Mouse (Mus musculus): ENCODE measurements around the gene P3h1. TPM values are rescaled to one million over a fixed set of nuclear protein-coding genes. Genes with fewer than 3 reads are reported as not detected.

The P3h1 gene
- polyA plus RNA-seq, 1 experiment from 2014 or later, result 12.2 TPM

DNA sequence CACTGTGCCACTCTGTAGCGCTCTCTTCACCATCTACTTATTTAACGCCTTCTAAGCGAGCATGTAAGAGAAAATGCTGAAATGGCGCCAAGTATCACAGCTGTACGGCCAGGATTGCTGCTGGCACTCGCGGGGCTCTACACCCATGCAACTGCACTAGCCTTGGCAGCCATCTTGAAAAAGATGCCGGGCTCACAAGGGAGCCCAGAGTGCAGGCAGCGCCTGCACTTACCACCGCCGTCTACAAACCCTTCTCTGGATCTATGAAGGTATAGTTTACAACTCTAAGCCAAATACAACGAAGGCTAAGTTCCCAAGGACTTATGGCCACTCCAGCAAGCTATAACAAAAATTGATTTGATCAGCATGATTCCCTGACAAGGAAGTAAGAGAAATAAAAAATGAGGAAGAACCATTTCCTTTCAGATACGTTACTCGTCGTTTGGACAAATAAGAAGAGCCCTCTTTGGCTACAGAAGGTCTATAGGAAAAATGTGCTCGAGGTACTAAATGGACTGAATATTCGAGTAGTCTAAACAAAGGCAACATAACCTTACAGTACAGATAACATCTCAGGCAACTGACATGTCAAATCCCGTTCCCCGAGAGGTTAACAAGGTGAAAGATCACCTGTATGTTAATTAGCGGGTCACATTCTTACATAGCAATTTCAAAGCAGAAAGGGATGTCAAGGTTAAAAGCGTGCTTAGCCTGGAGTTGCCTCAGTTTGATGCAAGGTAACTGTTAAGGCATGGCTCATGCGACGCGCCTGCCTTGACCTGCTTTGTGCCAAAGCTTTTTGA, 60.3 kb downstream of the P3h1 start:
- Histone ChIP-seq H3K27me3 (no peaks in the 10 kb centered on the region), H3K4me3 (peak overlapping the region; percentile 96), H3K9ac (peak overlapping the region; percentile 92), H3K4me2 (peak overlapping the region; percentile 83), H3K27ac (peak overlapping the region; percentile 91), H3K36me3 (peaks cover 3% of the 10 kb centered on the region; the same call in 1 of the 2 replicates), H3K9me3 (no peaks in the 10 kb centered on the region), H3K4me1 (replicated peaks) (peaks cover 41% of the 10 kb centered on the region)
- 2% methylated on average over 24 of the region's 24 CpGs for WGBS
- ATAC-seq (ENCODE audit: low FRiP score), result no peak

DNA sequence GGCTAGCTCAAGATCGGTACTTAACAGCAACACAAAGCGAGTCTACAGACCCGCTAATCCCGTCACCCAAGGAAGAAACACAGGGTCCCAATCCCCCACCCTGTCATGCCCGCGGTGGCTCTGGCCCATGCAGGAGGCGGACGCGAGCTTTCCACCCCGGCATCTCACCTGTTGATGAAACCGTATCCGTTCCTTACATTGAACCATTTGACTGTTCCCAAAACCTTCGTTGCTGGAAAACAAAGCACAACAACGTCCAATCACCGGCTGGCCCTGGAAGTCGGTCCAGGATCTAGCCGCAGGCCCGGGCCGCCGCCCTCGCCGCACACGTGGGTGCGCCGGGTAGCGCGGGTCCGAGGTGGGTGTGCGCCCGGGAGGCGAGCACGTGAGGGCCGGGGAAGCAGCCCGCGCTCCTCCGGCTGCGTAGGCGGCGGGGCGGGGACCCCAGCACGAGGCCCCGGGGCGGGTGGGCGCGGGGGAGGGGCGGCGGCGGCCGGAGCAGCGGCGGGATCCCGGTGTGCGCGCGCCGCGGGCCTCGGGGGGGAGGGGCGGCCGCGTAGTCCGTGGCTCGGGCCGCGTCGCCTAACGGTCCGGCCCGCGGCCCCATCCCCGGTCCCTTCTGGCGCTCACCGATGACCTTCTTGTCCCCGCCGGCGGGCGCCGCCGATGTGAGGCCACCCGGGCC, 61.0 kb downstream of the P3h1 start:
- Histone ChIP-seq H3K4me2 (peak overlapping the region; percentile 83), H3K27ac (peak overlapping the region; percentile 91), H3K27me3 (no peaks in the 10 kb centered on the region), H3K9ac (peak overlapping the region; percentile 92), H3K4me3 (peak overlapping the region; percentile 96), H3K36me3 (peaks cover 2% of the 10 kb centered on the region; the same call in 1 of the 2 replicates), H3K4me1 (replicated peaks) (peaks cover 39% of the 10 kb centered on the region), H3K9me3 (no peaks in the 10 kb centered on the region)
- peak; percentile 29 for ATAC-seq (ENCODE audit: low FRiP score)
- WGBS, result under 1% methylated on average over 38 of the region's 80 CpGs

DNA sequence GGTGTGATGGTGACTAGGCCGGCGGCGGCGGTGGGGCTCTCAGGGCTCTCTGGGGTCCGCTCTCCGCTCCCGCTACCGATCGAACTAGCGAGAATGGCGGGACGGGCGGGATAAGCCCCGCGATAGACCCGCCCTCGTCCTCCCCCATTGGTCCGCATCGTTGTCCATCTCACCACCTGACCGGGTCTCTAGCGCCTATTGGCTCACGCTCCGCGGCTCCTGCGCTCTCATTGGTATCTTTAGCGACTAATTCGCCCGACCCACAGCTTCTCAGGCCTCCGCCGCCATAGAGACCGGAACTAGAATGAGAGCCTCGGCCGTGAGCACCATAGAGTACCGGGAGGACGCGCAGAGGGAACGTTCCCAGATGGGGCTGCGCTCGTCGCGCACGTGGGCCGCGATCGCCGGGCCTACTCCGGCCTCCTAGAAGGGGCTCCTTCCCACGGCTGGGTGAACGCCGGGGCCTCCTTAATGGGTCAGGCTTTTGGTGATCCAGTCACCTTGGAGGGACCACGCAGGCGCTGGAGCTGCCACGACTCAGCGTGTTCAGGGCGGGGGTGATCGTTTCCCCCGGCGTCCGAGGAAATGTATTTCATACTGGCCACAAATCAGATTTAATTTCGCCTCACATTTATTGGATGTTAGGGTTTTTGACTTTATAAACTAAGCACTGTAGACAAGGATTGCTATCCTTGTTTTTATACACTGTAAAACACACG, 61.9 kb downstream of the P3h1 start, which contains the start of gene Ybx1:
Gene Ybx1 (minus strand): TSS at position 190 of the 719 bp plus-strand sequence.
- H3K4me3 ChIP-seq, result peak within 1 kb of the TSS; percentile 96
- peak; percentile 99 for ATAC-seq (ENCODE audit: low FRiP score)
- peak within 1 kb of the TSS; percentile 96 for H3K27ac ChIP-seq
- no peaks in the 10 kb centered on the region for H3K27me3 ChIP-seq
- peak within 1 kb of the TSS; percentile 83 for H3K4me2 ChIP-seq
- H3K9ac ChIP-seq, result peak within 1 kb of the TSS; percentile 92
- H3K36me3 ChIP-seq, result no peaks in the 10 kb centered on the region; the same call in 1 of the 2 replicates
- under 1% methylated on average over 61 of the region's 61 CpGs for WGBS
- no peaks in the 10 kb centered on the region for H3K9me3 ChIP-seq
- peaks cover 35% of the 10 kb centered on the region for H3K4me1 ChIP-seq (replicated peaks)

DNA sequence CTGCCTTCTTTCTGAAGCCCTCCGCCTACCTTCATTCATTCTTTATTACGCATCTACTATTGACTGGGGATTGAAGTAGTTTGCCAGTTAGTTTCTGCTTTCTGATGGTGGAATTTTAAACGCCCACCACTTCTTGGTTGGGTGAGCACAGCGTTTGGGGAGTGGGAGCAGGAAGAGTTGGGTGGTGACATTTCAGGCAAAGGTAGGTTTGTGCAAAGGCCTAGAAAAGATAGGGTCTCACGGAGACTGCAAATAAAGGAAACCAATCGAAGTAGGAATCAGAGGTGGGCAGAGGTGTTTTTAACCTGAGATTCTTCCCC, 62.4 kb downstream of the P3h1 start:
- H3K4me1 ChIP-seq (replicated peaks), result peaks cover 32% of the 10 kb centered on the region
- H3K9ac ChIP-seq, result peak overlapping the region; percentile 83
- H3K9me3 ChIP-seq, result no peaks in the 10 kb centered on the region
- peak overlapping the region; percentile 96 for H3K4me3 ChIP-seq
- WGBS, result 7% methylated on average over 6 of the region's 6 CpGs
- ATAC-seq (ENCODE audit: low FRiP score), result no peak
- H3K27me3 ChIP-seq, result no peaks in the 10 kb centered on the region
- peak overlapping the region; percentile 96 for H3K27ac ChIP-seq
- H3K4me2 ChIP-seq, result peak overlapping the region; percentile 71
- no peaks in the 10 kb centered on the region; the same call in 1 of the 2 replicates for H3K36me3 ChIP-seq

DNA sequence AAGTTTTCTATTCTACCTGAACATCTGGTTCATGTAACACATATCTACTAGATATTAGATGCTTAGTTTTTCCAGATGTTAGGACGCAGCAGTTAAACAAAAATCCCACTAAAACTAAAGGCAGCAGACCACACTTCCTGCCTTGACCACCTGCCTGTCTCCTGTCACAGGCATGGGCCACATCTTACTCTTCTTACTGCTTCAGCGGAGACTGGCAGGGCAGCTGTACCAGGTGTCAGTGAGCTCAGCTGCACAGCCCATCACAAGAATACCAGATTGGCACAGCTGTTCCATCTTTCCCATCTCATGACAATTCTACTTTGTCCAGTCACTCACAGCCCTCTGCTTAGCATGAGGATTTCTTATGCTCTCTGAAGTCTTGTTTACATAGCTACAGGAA, 64.6 kb downstream of the P3h1 start:
- peaks cover 10% of the 10 kb centered on the region for H3K4me1 ChIP-seq (replicated peaks)
- no peaks in the 10 kb centered on the region for H3K9me3 ChIP-seq
- H3K4me3 ChIP-seq, result no peak overlapping the region
- H3K4me2 ChIP-seq, result no peak overlapping the region
- no peak overlapping the region for H3K9ac ChIP-seq
- no peaks in the 10 kb centered on the region for H3K36me3 ChIP-seq
- whole genome bisulfite sequencing, result 68% methylated on average over 2 of the region's 2 CpGs
- no peaks in the 10 kb centered on the region for H3K27me3 ChIP-seq
- no peak for ATAC-seq (ENCODE audit: low FRiP score)
- no peak overlapping the region for H3K27ac ChIP-seq

Other genes starting within 250 kb of the P3h1 start
- 94.4 and 96.5 TPM in 2 replicates for gene Slc2a1, start 124.2 kb upstream of the P3h1 start, polyA plus RNA-seq (2015; fragmentation: Nextera tagmentation; extraction: Ambion mirVana)
- gene Zfp691, start 58.7 kb upstream of the P3h1 start, polyA plus RNA-seq (2015; fragmentation: Nextera tagmentation; extraction: Ambion mirVana), result 7.4 and 7.6 TPM in 2 replicates
- 1.1 and 1.2 TPM in 2 replicates for gene Ermap, start 42.9 kb upstream of the P3h1 start, polyA plus RNA-seq (2015; fragmentation: Nextera tagmentation; extraction: Ambion mirVana)
- gene Svbp, start 37.6 kb upstream of the P3h1 start, polyA plus RNA-seq (2015; fragmentation: Nextera tagmentation; extraction: Ambion mirVana), result 244 and 245 TPM in 2 replicates
- gene Tmem269, start 14.7 kb upstream of the P3h1 start, polyA plus RNA-seq (2015; fragmentation: Nextera tagmentation; extraction: Ambion mirVana), result 0.39 and 0.43 TPM in 2 replicates
- 32.5 and 33.4 TPM in 2 replicates for gene AU022252, start 203 bp upstream of the P3h1 start, polyA plus RNA-seq (2015; fragmentation: Nextera tagmentation; extraction: Ambion mirVana)
- 0.76 and 1.3 TPM in 2 replicates for gene Cldn19, start 22.5 kb downstream of the P3h1 start, polyA plus RNA-seq (2015; fragmentation: Nextera tagmentation; extraction: Ambion mirVana)
- 817 and 857 TPM in 2 replicates for gene Ybx1, start 61.7 kb downstream of the P3h1 start, polyA plus RNA-seq (2015; fragmentation: Nextera tagmentation; extraction: Ambion mirVana)
- gene Ppih, start 87.6 kb downstream of the P3h1 start, polyA plus RNA-seq (2015; fragmentation: Nextera tagmentation; extraction: Ambion mirVana), result 60.2 and 63.4 TPM in 2 replicates
- gene Ccdc30, start 182.6 kb downstream of the P3h1 start, polyA plus RNA-seq (2015; fragmentation: Nextera tagmentation; extraction: Ambion mirVana), result 18.4 and 20.2 TPM in 2 replicates
- gene Ppcs, start 189.5 kb downstream of the P3h1 start, polyA plus RNA-seq (2015; fragmentation: Nextera tagmentation; extraction: Ambion mirVana), result 21.5 and 21.8 TPM in 2 replicates
- gene Zmynd12, start 189.9 kb downstream of the P3h1 start, polyA plus RNA-seq (2015; fragmentation: Nextera tagmentation; extraction: Ambion mirVana), result 0.40 and 0.44 TPM in 2 replicates